Mouse (Mus musculus): ENCODE data around the gene Cacng6.
"Not testable (repeated sequence)": the region's sequence is repeated elsewhere in the genome, so short reads cannot be mapped to it uniquely, and the experiment has no call there.

Cacng6 gene

GRCm38 (mm10) chr7:3423895-3424294 lies at the start of gene Cacng6:
Gene Cacng6 (plus strand): TSS chr7:3424195.
- DNase-seq (ENCODE audit: low spot score in 2 of 2) = no peak

- peak in 1 of 2 experiments; percentile 58 for DNase-seq (ENCODE audit: low spot score in 2 of 2)
Measured at GRCm38 (mm10) chr7:3376831-3377230, 47.2 kb upstream of the Cacng6 start.

GRCm38 (mm10) chr7:3382123-3382522 lies 41.9 kb upstream of the Cacng6 start:
- no peak for DNase-seq (ENCODE audit: low spot score in 2 of 2)

- DNase-seq (ENCODE audit: low spot score in 2 of 2) = no peak
Measured at GRCm38 (mm10) chr7:3384807-3385319, 39.1 kb upstream of the Cacng6 start.

GRCm38 (mm10) chr7:3386036-3386730 lies 37.8 kb upstream of the Cacng6 start:
- no peak for DNase-seq (ENCODE audit: low spot score in 2 of 2)

- DNase-seq (ENCODE audit: low spot score in 2 of 2) = no peak
Measured at GRCm38 (mm10) chr7:3387761-3388160, 36.2 kb upstream of the Cacng6 start.

GRCm38 (mm10) chr7:3388885-3389284 lies 35.1 kb upstream of the Cacng6 start:
- DNase-seq (ENCODE audit: low spot score in 2 of 2) = no peak

GRCm38 (mm10) chr7:3389444-3390412 lies 34.3 kb upstream of the Cacng6 start:
- DNase-seq (ENCODE audit: low spot score in 2 of 2) = peak in 1 of 2 experiments; percentile 76

- DNase-seq (ENCODE audit: low spot score in 2 of 2) = no peak
Measured at GRCm38 (mm10) chr7:3390413-3391080, 33.4 kb upstream of the Cacng6 start, which contains the start of gene Cacng8. Gene Cacng8 (plus strand): TSS chr7:3390683.

- no peak for DNase-seq (ENCODE audit: low spot score in 2 of 2)
Measured at GRCm38 (mm10) chr7:3391081-3391451, 32.9 kb upstream of the Cacng6 start.

GRCm38 (mm10) chr7:3391809-3392208 lies 32.2 kb upstream of the Cacng6 start:
- no peak for DNase-seq (ENCODE audit: low spot score in 2 of 2)

GRCm38 (mm10) chr7:3397355-3397754 lies 26.6 kb upstream of the Cacng6 start:
- DNase-seq (ENCODE audit: low spot score in 2 of 2) = no peak

GRCm38 (mm10) chr7:3397797-3398196 lies 26.2 kb upstream of the Cacng6 start:
- no peak for DNase-seq (ENCODE audit: low spot score in 2 of 2)

GRCm38 (mm10) chr7:3398363-3398762 lies 25.6 kb upstream of the Cacng6 start:
- DNase-seq (ENCODE audit: low spot score in 2 of 2) = not testable (repeated sequence)

- no peak for DNase-seq (ENCODE audit: low spot score in 2 of 2)
Measured at GRCm38 (mm10) chr7:3399937-3400336, 24.1 kb upstream of the Cacng6 start.

GRCm38 (mm10) chr7:3409729-3410520 lies 14.1 kb upstream of the Cacng6 start:
- no peak for DNase-seq (ENCODE audit: low spot score in 2 of 2)

- DNase-seq (ENCODE audit: low spot score in 2 of 2) = peak; percentile 64 to 72
Measured at GRCm38 (mm10) chr7:3411160-3411941, 12.6 kb upstream of the Cacng6 start.

- DNase-seq (ENCODE audit: low spot score in 2 of 2) = peak in 1 of 2 experiments; percentile 69
Measured at GRCm38 (mm10) chr7:3412036-3412435, 12.0 kb upstream of the Cacng6 start.

- no peak for DNase-seq (ENCODE audit: low spot score in 2 of 2)
Measured at GRCm38 (mm10) chr7:3414888-3415287, 9.1 kb upstream of the Cacng6 start.

GRCm38 (mm10) chr7:3415378-3415777 lies 8.6 kb upstream of the Cacng6 start:
- no peak for DNase-seq (ENCODE audit: low spot score in 2 of 2)
